Mouse (Mus musculus): ENCODE measurements around the gene Gys1. TPM values are rescaled to one million over a fixed set of nuclear protein-coding genes. Genes with fewer than 3 reads are reported as not detected.
"Not testable (repeated sequence)": the region's sequence is repeated elsewhere in the genome, so short reads cannot be mapped to it uniquely, and the experiment has no call there.

The Gys1 gene
- polyA plus RNA-seq, 1 experiment: 44.5 TPM

DNA sequence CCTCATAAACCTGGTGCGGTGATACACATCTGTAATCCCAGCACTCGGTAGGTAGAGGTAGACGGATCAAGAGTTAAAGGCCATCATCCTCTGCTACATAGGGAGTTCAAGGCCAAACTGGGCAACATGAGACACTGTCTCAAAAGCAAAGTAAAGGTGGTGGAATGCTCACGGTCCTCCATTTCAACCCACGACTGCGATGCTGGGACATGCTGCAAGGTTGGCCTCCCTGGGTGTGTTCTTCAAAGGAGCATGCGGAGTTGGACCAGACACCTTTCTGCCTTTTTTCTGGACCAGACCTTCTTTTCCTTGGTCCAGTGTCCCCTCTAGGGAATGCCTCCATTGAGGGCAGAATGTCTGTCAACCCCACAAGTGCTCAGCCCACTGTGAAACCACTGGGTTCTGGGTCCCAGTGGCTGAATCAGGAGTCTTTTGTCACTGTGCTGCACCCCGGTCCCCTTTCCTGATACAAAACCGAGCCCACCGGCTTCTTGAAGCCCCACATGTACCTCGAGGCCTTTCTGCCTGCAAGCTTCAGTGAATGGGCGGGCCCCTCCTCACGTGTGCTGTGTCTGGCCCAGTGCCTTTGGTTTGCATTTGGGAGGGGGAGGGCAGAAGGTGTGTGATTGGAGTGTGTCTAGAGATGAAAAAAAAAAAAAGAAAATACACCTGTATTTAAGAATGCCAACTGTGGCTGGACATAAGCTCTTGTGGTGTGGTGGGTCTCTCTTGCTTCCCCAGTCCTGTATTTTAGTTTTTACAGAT lies 21.5 kb downstream of the Gys1 start:
- H3K4me1 ChIP-seq: peaks cover 43% of the 10 kb centered on the region
- no peaks in the 10 kb centered on the region for H3K27me3 ChIP-seq (replicated peaks)
- peaks cover 83% of the 10 kb centered on the region for H3K36me3 ChIP-seq (replicated peaks; ENCODE audit: low read length)
- H3K4me3 ChIP-seq (replicated peaks): peak overlapping the region; percentile 92
- H3K9me3 ChIP-seq: no peaks in the 10 kb centered on the region
- no peak for TF ChIP-seq FLI1 (IDR thresholded peaks at IDR 0.05; ENCODE audit: low read length)
- TF ChIP-seq GATA1 (IDR thresholded peaks at IDR 0.05; ENCODE audit: borderline replicate concordance, low read length): no peak

DNA sequence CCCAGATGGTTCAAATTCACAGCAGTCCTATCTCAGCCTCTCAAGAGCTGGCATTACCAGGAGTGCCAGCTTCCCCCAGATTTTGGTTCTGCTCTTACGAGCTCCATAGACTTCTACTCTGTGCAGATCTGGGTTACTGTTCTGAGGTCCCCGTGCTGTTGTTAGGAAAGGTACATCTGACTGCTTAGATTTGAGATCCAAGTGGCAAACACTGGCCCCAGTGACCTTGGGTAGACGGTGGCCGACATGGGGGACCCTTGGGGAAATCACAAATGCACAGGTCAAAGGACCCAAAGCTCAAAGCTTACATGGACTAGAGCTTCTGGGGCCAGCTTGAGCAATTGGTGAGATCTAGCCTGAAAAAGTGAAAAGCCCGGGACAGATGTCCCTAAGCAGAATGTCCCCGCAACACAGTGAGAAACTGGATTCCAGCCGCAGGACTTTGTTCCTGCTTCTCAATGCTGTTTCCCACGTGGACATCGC lies 22.1 kb downstream of the Gys1 start:
- Histone ChIP-seq H3K4me1 (peaks cover 43% of the 10 kb centered on the region), H3K36me3 (replicated peaks; ENCODE audit: low read length) (peaks cover 84% of the 10 kb centered on the region), H3K27me3 (replicated peaks) (no peaks in the 10 kb centered on the region), H3K9me3 (no peaks in the 10 kb centered on the region), H3K4me3 (replicated peaks) (peak overlapping the region; percentile 92)
- TF ChIP-seq GATA1 (IDR thresholded peaks at IDR 0.05; ENCODE audit: borderline replicate concordance, low read length) (no peak), FLI1 (IDR thresholded peaks at IDR 0.05; ENCODE audit: low read length) (no peak)

DNA sequence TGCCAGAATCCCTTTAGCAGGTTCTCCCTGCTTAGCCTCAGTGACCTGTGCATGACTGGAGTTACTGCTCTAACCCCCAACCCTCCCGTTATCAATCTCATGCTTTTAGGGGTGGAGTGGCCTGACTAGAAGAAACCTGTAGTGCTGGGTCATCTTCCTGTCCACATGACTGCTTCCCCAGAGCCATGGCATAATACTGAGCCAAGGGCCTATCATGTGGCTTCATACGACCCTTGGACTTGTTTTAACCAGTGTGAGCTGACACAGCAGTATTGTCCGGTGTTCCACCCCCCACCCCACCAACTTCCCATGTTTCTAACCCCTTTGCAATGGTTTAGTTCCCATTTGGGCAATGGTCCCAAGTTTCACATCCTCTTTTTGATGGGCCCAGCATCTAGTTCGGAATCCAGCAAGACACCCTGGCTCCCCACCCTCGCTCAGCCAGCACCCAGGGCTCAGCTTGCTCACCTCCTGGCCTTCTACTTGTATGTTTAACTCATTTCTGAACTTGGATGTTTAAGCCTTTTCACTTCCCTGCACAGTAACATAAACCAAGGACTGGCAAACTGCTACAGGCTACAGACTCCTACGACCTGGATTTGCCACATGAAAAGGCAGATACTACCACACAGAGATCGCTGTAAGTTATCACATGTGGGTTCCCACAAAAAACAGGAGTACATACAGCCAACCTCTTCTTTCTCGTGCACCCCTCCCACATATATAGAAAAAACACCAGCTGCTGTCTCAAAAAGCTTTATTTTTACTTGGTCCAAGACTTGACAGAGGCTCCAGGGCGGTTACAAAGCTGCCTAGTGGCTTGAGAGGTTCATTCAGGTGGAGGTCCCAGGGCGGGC lies 22.8 kb downstream of the Gys1 start:
- no peaks in the 10 kb centered on the region for H3K27me3 ChIP-seq (replicated peaks)
- TF ChIP-seq GATA1 (IDR thresholded peaks at IDR 0.05; ENCODE audit: borderline replicate concordance, low read length) (no peak), FLI1 (IDR thresholded peaks at IDR 0.05; ENCODE audit: low read length) (no peak)
- no peaks in the 10 kb centered on the region for H3K9me3 ChIP-seq
- peak overlapping the region; percentile 92 for H3K4me3 ChIP-seq (replicated peaks)
- H3K4me1 ChIP-seq: peaks cover 47% of the 10 kb centered on the region
- peaks cover 84% of the 10 kb centered on the region for H3K36me3 ChIP-seq (replicated peaks; ENCODE audit: low read length)

DNA sequence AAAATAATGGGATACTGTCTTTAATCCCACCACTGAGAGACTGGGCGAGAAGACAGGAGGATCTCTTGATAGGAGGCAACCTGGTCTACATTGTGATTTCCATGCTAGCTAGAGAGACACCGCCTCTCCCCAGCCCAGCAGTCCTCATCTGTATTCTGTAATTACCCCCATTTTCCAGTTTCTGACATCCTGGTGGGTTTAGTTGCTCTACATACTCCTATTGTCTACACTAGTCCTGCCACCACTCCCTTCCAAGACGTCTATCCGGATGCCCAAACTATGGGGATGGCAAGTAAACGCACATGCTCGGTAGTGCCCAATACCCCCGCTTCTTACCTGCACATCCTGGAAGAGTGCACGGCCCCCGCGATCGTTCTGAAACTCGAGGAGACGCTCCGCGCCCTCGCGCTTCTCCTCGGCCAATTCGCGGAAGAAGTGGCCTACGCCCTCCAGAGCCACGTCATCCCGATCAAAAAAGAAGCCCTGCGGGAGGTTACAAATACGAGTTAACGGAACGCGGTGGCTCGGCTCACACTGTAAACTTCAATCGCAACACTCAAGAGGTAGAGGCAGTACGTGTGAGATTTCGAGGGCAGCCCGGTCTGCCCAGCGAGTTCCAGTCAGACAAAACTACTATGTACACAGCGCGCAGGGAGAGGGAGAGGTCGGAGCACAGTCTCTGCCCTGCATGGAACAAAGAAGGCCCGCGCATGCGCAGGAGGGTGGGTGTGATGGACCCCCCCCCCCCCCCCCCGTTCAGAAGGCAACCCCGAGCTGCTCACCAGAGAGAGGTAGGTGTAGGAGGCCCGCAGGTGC lies 24.3 kb downstream of the Gys1 start:
- peaks cover 62% of the 10 kb centered on the region for H3K4me1 ChIP-seq
- no peaks in the 10 kb centered on the region for H3K9me3 ChIP-seq
- TF ChIP-seq GATA1 (IDR thresholded peaks at IDR 0.05; ENCODE audit: borderline replicate concordance, low read length): no peak
- TF ChIP-seq FLI1 (IDR thresholded peaks at IDR 0.05; ENCODE audit: low read length): no peak
- peaks cover 86% of the 10 kb centered on the region for H3K36me3 ChIP-seq (replicated peaks; ENCODE audit: low read length)
- H3K4me3 ChIP-seq (replicated peaks): peak overlapping the region; percentile 99
- H3K27me3 ChIP-seq (replicated peaks): no peaks in the 10 kb centered on the region

DNA sequence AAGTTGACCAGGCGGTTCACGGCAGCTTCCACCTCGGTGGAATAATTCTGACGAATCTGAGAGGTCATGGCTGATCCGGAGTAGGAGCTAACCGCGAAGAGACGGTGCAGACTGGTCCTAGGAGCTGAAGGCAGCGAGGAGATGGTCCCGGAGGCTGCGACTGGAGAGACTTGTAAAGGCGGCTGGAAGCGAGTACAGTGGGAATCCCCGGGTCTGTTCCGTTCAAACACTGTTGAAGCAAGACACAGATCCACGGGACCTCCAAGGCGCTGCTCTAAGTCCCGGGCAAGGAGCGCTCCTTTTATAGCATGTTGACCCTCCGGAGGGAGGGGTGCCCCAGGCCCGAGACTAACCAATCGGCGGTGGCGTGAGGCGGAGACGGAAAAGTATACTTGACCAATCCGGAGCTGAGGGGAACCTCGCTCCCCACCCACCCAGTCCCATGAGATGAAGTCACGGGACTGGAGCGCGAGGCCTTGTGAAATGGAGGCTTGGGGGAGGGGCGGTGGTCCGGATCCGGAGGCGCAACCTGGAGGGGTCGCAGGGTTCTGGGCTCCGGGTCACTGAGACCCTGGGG lies 25.0 kb downstream of the Gys1 start, which contains the start of gene Ftl1:
Ftl1 (minus strand) TSS at position 321 of the 577 bp plus-strand sequence.
- Histone ChIP-seq H3K36me3 (replicated peaks; ENCODE audit: low read length) (peaks cover 85% of the 10 kb centered on the region), H3K4me1 (peaks cover 68% of the 10 kb centered on the region), H3K4me3 (replicated peaks) (peak within 1 kb of the TSS; percentile 99)
- H3K27me3 ChIP-seq (replicated peaks); H3K9me3 ChIP-seq: not testable (repeated sequence)

DNA sequence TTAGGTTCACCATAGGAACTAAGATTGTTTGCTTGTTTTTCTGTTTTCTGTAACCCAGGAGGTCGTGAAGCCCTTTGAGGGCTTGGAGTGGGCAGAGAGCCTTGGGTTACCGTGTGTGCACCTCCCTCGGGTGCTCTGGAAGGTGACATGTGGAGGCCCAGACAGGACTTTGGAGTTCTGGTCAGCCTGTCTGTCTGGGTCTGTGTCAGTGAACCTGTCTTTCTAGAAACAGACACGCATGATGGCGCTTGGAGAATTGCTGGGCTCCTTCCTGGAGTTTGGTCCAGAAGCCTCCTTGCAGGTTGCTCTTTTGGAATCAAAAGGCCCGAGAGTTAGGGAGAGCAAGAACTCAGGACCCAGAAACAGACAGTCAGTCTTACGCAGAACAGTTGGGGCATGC lies 25.7 kb downstream of the Gys1 start:
- Histone ChIP-seq H3K4me1 (peaks cover 69% of the 10 kb centered on the region), H3K27me3 (replicated peaks) (no peaks in the 10 kb centered on the region), H3K4me3 (replicated peaks) (peak overlapping the region; percentile 91), H3K9me3 (no peaks in the 10 kb centered on the region), H3K36me3 (replicated peaks; ENCODE audit: low read length) (peaks cover 85% of the 10 kb centered on the region)
- TF ChIP-seq FLI1 (IDR thresholded peaks at IDR 0.05; ENCODE audit: low read length): no peak
- no peak for TF ChIP-seq GATA1 (IDR thresholded peaks at IDR 0.05; ENCODE audit: borderline replicate concordance, low read length)

DNA sequence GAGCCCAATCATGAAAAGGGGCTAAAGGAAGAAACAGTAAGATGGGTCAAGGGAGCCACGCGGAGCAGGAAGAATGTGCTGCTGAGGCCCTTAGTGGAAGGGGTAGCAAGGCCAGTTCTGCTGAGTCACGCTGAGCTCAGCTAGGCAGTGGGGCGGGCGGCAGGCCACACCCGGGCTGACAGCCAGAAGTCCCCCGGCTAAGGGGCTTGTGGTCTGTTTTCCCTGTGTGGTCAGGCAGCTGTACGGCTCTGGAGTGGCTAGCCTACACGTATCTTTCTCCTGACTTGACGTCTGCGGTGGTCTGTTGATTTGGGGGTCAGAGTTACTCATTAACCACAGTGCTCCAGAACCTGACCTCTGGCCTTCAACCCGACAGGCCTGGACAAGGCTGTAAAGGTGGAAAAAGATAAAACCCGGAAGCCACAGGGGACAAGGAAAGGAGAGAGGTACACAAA lies 26.2 kb downstream of the Gys1 start:
- H3K4me1 ChIP-seq: peaks cover 73% of the 10 kb centered on the region
- peak overlapping the region; percentile 91 for H3K4me3 ChIP-seq (replicated peaks)

DNA sequence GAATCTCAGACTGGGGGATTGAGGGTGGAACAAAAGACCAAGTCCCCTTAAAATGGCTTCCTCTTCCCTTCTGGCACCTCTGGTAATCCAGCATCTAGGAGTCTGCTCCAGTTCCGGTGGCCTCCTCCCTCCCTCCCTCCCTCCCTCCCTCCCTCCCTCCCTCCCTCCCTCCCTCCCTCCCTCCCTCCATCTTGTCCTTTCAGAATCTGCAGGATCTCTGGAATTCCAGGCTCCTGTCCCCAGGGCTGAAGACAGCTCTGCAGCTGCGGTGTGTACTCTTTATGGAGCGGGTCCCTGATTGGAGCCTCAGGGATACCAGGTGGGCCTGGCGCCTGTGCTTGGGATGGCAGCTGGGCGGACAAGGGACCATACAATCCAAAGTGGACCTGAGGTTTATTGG lies 26.7 kb downstream of the Gys1 start:
- Histone ChIP-seq H3K4me3 (replicated peaks) (peak overlapping the region; percentile 91), H3K27me3 (replicated peaks) (no peaks in the 10 kb centered on the region), H3K4me1 (peaks cover 74% of the 10 kb centered on the region), H3K9me3 (no peaks in the 10 kb centered on the region), H3K36me3 (replicated peaks; ENCODE audit: low read length) (peaks cover 85% of the 10 kb centered on the region)
- TF ChIP-seq GATA1 (IDR thresholded peaks at IDR 0.05; ENCODE audit: borderline replicate concordance, low read length) (no peak), FLI1 (IDR thresholded peaks at IDR 0.05; ENCODE audit: low read length) (no peak)

More for the DNA sequence above, 26.2 kb downstream of the Gys1 start:
- 0 out of 3 replicates have a peak, but pooled peaks have one; percentile 12 for TF ChIP-seq GATA1 (IDR thresholded peaks at IDR 0.05; ENCODE audit: borderline replicate concordance, low read length)
- no peak for TF ChIP-seq FLI1 (IDR thresholded peaks at IDR 0.05; ENCODE audit: low read length)
- H3K36me3 ChIP-seq (replicated peaks; ENCODE audit: low read length): peaks cover 85% of the 10 kb centered on the region
- no peaks in the 10 kb centered on the region for H3K27me3 ChIP-seq (replicated peaks)
- no peaks in the 10 kb centered on the region for H3K9me3 ChIP-seq

DNA sequence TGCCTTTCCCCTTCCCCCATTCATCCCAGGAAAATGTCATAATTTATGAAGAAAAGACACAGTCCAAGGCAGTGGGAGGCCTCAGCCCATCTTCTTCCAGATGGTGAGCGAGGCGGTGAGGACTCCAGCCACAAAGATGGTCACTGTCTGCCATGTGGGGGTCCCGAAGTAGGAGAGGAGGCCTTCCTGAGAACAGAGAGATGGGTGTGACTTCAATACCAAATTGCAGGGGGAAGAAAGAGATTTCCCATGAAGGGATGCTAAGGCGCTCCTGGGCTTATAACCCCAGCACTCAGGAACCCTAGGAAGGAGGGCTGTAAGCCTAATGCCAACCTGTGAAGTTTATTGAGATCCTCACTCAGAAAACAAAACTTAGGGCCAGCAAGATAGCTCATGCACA lies 27.1 kb downstream of the Gys1 start:
- TF ChIP-seq FLI1 (IDR thresholded peaks at IDR 0.05; ENCODE audit: low read length) (no peak), GATA1 (IDR thresholded peaks at IDR 0.05; ENCODE audit: borderline replicate concordance, low read length) (no peak)
- no peaks in the 10 kb centered on the region for H3K27me3 ChIP-seq (replicated peaks)
- H3K4me3 ChIP-seq (replicated peaks): peak overlapping the region; percentile 78
- H3K9me3 ChIP-seq: no peaks in the 10 kb centered on the region
- peaks cover 81% of the 10 kb centered on the region for H3K36me3 ChIP-seq (replicated peaks; ENCODE audit: low read length)
- H3K4me1 ChIP-seq: peaks cover 73% of the 10 kb centered on the region

Measured in megakaryocyte, embryonic 14.5 days (primary cell).